Mouse (Mus musculus) midbrain, embryonic 14.5 days (tissue): Measurements from ENCODE around the gene Dnajc15. TPM values are rescaled to one million over a fixed set of nuclear protein-coding genes. Genes with fewer than 3 reads are reported as not detected.

ENCODE experiments used
- ATAC-seq: fragments of 200-750 bp; cut with Nextera tagmentation; 2 replicates; pipeline ENCODE4 v1.8.0; 2017; ENCODE audit warnings: moderate number of reproducible peaks, moderate library complexity; ENCODE audit not compliant: low FRiP score, low TSS enrichment
- DNase-seq: peaks from one replicate; pipeline ENCODE4 v3.0.0-alpha.2; 2015
- H3K27ac ChIP-seq: fragments of 300-500 bp; sonication (generic); replicated peaks from 2 replicates; pipeline ENCODE4 v1.5.1; 2014; ENCODE audit warnings: mild to moderate bottlenecking, low read depth, low read length, moderate library complexity
- H3K27me3 ChIP-seq: fragments of 300-500 bp; sonication (generic); 2 replicates; pipeline ENCODE4 v1.6.1; 2014; ENCODE audit warnings: low read length, control low read depth, mixed read lengths; ENCODE audit not compliant: control insufficient read depth, insufficient read depth
- H3K36me3 ChIP-seq: fragments of 300-500 bp; sonication (generic); 2 replicates; pipeline ENCODE4 v1.6.1; 2014; ENCODE audit warnings: low read length, control low read depth; ENCODE audit not compliant: control insufficient read depth, insufficient read depth
- H3K4me1 ChIP-seq: fragments of 300-500 bp; sonication (generic); 2 replicates; pipeline ENCODE4 v1.6.1; 2014; ENCODE audit warnings: mild to moderate bottlenecking, antibody characterized with exemption, low read length, control low read depth; ENCODE audit not compliant: control insufficient read depth, insufficient read depth
- H3K4me2 ChIP-seq: fragments of 300-500 bp; sonication (generic); 2 replicates; pipeline ENCODE4 v1.6.1; 2014; ENCODE audit warnings: mild to moderate bottlenecking, low read length, moderate library complexity
- H3K4me3 ChIP-seq: fragments of 300-500 bp; sonication (generic); replicated peaks from 2 replicates; pipeline ENCODE4 v1.5.1; 2014; ENCODE audit warnings: low read depth, low read length
- H3K9ac ChIP-seq: fragments of 300-500 bp; sonication (generic); replicated peaks from 2 replicates; pipeline ENCODE4 v1.6.1; 2014; ENCODE audit warnings: mild to moderate bottlenecking, low read length, moderate library complexity
- H3K9me3 ChIP-seq: fragments of 300-500 bp; sonication (generic); 2 replicates; pipeline ENCODE4 v1.6.1; 2016; ENCODE audit warnings: low read length, control low read depth, mixed read lengths; ENCODE audit not compliant: control insufficient read depth
- WGBS: fragments of 180-500 bp; shearing (Covaris S2); extraction: QIAGEN DNeasy Blood & Tissue Kit; methylation state at CpG from one replicate; pipeline ENCODE4 v1.1.7; 2014; 5-methylcytosine and 5-hydroxymethylcytosine counted together
- polyA plus RNA-seq: library from polyadenylated mRNA; unstranded; fragments of >200 nt; fragmentation: Nextera tagmentation; extraction: Ambion mirVana; gene quantifications from 2 replicates; pipeline ENCODE4 v1.2.1, GENCODE M21; 2014

Gene Dnajc15
- polyA plus RNA-seq, 1 experiment from 2014 or later = 87.6 TPM

GRCm38 (mm10) chr14:77825121-77825520 lies 49.8 kb downstream of the Dnajc15 start:
- Histone ChIP-seq H3K4me1 (peaks cover 2% of the 10 kb centered on the region; the same call in 1 of the 2 replicates), H3K4me3 (no peak overlapping the region), H3K36me3 (no peaks in the 10 kb centered on the region), H3K27me3 (no peaks in the 10 kb centered on the region), H3K9me3 (no peaks in the 10 kb centered on the region), H3K4me2 (no peak overlapping the region), H3K27ac (no peak overlapping the region), H3K9ac (no peak overlapping the region)
- DNase-seq (no peak), ATAC-seq (no peak)
- 90% methylated on average over 6 of the region's 6 CpGs for WGBS

DNA sequence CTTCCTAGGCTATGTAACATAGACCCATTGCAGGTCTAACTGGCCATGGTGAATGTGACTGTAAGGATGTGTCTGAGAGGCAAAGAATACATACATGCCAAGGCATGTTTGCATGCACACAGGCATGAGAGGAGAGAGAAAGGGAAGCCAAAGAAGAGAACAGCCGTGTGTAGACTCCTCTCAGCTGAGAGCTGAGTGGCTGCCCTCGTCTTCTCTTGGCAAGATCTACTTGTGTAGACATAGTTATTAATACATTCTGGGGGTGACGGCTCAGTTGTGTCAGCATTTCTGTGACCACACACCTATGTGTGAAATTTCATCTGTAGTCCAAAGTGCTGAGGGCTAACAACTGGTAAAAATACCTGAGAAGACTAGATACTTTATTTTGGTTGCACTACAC lies 55.1 kb downstream of the Dnajc15 start:
- H3K9me3 ChIP-seq = no peaks in the 10 kb centered on the region
- H3K27me3 ChIP-seq = no peaks in the 10 kb centered on the region
- 92% methylated on average over 3 of the region's 3 CpGs for WGBS
- no peak overlapping the region for H3K4me3 ChIP-seq
- H3K4me2 ChIP-seq = no peak overlapping the region
- DNase-seq (no peak), ATAC-seq (no peak)
- no peak overlapping the region for H3K9ac ChIP-seq
- H3K36me3 ChIP-seq = no peaks in the 10 kb centered on the region
- no peaks in the 10 kb centered on the region for H3K4me1 ChIP-seq
- H3K27ac ChIP-seq = no peak overlapping the region

GRCm38 (mm10) chr14:77817561-77817960 lies 57.4 kb downstream of the Dnajc15 start:
- no peak for DNase-seq
- H3K27ac ChIP-seq = no peak overlapping the region
- no peaks in the 10 kb centered on the region for H3K4me1 ChIP-seq
- no peaks in the 10 kb centered on the region for H3K27me3 ChIP-seq
- no peak overlapping the region for H3K4me3 ChIP-seq
- H3K4me2 ChIP-seq = no peak overlapping the region
- no peaks in the 10 kb centered on the region for H3K36me3 ChIP-seq
- no peaks in the 10 kb centered on the region for H3K9me3 ChIP-seq
- 93% methylated on average over 6 of the region's 6 CpGs for WGBS
- H3K9ac ChIP-seq = no peak overlapping the region
- no peak for ATAC-seq

DNA sequence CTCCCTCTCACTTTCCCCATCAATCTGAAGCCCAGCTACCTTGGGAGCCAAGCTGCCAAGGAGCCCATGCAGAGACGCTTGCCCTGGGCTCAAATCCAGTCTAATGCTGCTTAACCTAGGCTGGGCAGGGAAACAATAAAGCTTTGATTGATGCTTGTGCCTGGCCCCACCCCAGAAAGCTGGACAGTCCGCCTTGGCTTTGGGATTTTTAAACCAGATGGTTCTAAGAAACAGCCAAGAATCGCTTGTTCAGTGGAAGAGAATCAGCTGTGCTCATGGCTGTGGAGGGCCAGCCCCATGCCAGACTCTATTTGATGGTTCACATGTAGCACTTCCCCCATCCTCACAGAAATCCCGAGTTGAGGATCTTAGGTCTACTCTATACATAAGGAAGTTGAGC lies 60.0 kb downstream of the Dnajc15 start:
- Histone ChIP-seq H3K36me3 (no peaks in the 10 kb centered on the region), H3K4me1 (no peaks in the 10 kb centered on the region), H3K27me3 (no peaks in the 10 kb centered on the region), H3K4me3 (no peak overlapping the region), H3K9me3 (no peaks in the 10 kb centered on the region), H3K4me2 (no peak overlapping the region), H3K9ac (no peak overlapping the region), H3K27ac (no peak overlapping the region)
- DNase-seq = no peak
- 77% methylated on average over 4 of the region's 4 CpGs for WGBS
- no peak for ATAC-seq

GRCm38 (mm10) chr14:77812890-77813289 lies 62.0 kb downstream of the Dnajc15 start:
- Histone ChIP-seq H3K4me2 (no peak overlapping the region), H3K4me1 (no peaks in the 10 kb centered on the region), H3K27me3 (no peaks in the 10 kb centered on the region), H3K36me3 (no peaks in the 10 kb centered on the region), H3K9me3 (no peaks in the 10 kb centered on the region), H3K4me3 (no peak overlapping the region), H3K27ac (no peak overlapping the region), H3K9ac (no peak overlapping the region)
- ATAC-seq = no peak
- 97% methylated on average over 1 of the region's 1 CpGs for WGBS
- DNase-seq = no peak

DNA sequence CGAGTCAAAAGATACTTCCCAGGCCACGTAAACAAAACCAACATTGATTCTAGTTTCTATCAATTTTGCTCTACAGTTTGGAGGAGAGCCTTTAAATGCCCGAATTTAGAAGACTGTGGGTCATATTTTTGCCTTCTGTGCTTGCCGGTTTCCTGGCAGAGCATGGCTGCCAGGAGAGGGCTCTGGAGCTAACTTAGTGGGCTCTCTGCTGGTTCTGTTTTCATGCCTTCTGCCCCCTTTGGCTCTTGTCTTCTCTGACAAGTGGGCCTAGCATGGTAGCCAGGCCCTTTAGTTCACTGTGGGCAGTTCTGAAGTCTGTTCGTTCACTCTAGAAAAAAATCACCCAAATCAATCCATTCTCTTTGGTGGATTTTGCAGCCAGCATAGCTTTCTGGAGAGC lies 63.5 kb downstream of the Dnajc15 start:
- no peak overlapping the region for H3K4me3 ChIP-seq
- ATAC-seq = no peak
- no peak overlapping the region for H3K9ac ChIP-seq
- no peaks in the 10 kb centered on the region for H3K36me3 ChIP-seq
- no peaks in the 10 kb centered on the region for H3K9me3 ChIP-seq
- H3K27ac ChIP-seq = no peak overlapping the region
- no peak for DNase-seq
- no peaks in the 10 kb centered on the region for H3K27me3 ChIP-seq
- H3K4me2 ChIP-seq = no peak overlapping the region
- H3K4me1 ChIP-seq = no peaks in the 10 kb centered on the region
- 85% methylated on average over 5 of the region's 5 CpGs for WGBS

- H3K4me3 ChIP-seq = no peak overlapping the region
- no peak overlapping the region for H3K27ac ChIP-seq
- ATAC-seq = no peak
- H3K27me3 ChIP-seq = no peaks in the 10 kb centered on the region
- H3K4me2 ChIP-seq = no peak overlapping the region
- no peaks in the 10 kb centered on the region for H3K9me3 ChIP-seq
- DNase-seq = no peak
- H3K4me1 ChIP-seq = peaks cover 10% of the 10 kb centered on the region
- no peaks in the 10 kb centered on the region for H3K36me3 ChIP-seq
- no peak overlapping the region for H3K9ac ChIP-seq
- 92% methylated on average over 4 of the region's 4 CpGs for WGBS
Observed at GRCm38 (mm10) chr14:77807836-77808235, 67.1 kb downstream of the Dnajc15 start.

DNA sequence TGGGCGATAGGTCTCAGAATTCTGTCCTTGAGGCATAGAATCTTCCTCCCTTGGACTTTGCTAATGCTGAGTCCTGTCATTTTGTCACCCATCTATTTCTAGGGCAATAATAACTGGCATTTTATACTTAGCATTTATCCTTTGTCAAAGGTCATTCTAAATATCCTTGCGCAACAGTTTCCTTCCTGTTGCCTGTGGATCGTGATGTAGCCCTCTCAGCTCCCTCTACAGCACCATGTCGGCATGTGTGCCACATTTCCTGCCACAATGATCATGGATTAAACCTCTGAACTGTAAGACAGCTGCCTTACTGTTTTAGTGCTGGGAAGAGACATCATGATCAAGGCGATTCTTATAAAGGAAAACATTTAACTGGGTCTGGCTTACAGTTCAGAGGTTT lies 68.6 kb downstream of the Dnajc15 start:
- DNase-seq = no peak
- Histone ChIP-seq H3K4me2 (no peak overlapping the region), H3K27me3 (no peaks in the 10 kb centered on the region), H3K4me1 (peaks cover 25% of the 10 kb centered on the region), H3K4me3 (no peak overlapping the region), H3K27ac (no peak overlapping the region), H3K9ac (no peak overlapping the region), H3K36me3 (no peaks in the 10 kb centered on the region), H3K9me3 (no peaks in the 10 kb centered on the region)
- WGBS = 91% methylated on average over 5 of the region's 5 CpGs
- no peak for ATAC-seq

DNA sequence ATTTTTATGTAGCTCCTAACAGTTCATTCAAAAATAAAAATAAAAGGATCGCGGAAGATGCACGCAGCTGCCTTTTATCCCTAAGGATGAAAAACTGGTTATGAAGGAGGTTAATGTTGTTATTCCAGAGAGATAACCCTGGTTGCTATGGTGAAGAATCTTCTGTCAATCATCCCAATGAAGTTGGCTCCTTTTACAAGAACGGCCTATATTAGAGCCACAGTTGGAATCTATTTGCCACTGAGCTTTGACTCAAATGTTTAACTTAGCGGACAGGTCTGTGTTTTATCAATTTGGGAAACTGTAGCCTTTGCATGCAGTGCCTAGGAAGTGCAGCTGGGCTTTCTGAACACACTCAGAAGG lies 72.7 kb downstream of the Dnajc15 start:
- peak overlapping the region; percentile 39 for H3K4me2 ChIP-seq

More for the DNA sequence above, 72.7 kb downstream of the Dnajc15 start:
- Histone ChIP-seq H3K27ac (peak overlapping the region; percentile 76), H3K36me3 (no peaks in the 10 kb centered on the region), H3K4me1 (peaks cover 28% of the 10 kb centered on the region), H3K4me3 (no peak overlapping the region), H3K9me3 (no peaks in the 10 kb centered on the region), H3K9ac (no peak overlapping the region), H3K27me3 (no peaks in the 10 kb centered on the region)
- peak; percentile 78 for DNase-seq
- ATAC-seq = peak; percentile 68; the same call in 1 of the 2 replicates
- 15% methylated on average over 5 of the region's 5 CpGs for WGBS
